Mouse (Mus musculus): ENCODE results near the gene Abhd16b. TPM values are rescaled to one million over a fixed set of nuclear protein-coding genes. Genes with fewer than 3 reads are reported as not detected.
A peak's percentile ranks its signal among the peaks of the same experiment; 100 is the strongest.

Gene Abhd16b
- not detected for total RNA-seq (2021)
- long read RNA-seq, experiment 1 = 0 reads
- long read RNA-seq, experiment 2 = 0 reads

DNA sequence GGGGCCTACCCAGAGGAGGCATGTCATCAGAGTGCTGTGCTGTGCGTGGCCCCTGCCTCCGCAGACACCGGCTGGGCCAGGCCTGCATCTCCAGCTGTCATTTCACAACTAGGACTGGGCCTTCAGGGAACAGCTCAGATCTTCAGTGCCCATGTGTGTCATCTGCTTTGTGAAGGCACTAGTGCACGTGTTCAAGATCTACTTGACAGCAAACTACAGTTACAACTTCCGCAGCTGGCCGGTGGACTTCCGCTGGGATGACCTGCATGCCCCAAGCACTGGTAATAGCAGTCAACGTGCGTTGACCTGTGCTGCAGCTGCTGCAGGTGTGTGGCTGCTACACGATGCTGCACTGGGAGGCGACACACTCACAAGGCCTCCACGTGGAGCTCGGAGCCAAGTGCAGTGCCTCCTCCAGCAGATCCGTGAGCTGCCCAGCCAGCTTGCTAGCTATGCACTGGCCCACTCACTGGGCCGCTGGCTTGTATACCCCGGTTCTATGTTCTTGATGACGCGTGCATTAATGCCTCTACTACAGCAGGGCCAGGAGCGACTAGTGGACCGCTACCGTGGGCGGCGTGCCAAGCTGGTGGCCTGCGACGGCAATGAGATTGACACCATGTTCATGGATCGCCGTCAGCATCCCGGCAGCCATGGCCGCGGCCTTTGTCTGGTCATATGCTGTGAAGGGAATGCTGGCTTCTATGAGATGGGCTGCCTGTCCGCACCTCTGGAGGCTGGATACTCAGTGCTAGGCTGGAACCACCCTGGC, at the start of gene Abhd16b:
TSS of gene Abhd16b (plus strand) at position 51 of the 772 bp plus-strand sequence.
- intact Hi-C loops (cut with DNase I) = no loop called here
- DNase-seq = no peak

DNA sequence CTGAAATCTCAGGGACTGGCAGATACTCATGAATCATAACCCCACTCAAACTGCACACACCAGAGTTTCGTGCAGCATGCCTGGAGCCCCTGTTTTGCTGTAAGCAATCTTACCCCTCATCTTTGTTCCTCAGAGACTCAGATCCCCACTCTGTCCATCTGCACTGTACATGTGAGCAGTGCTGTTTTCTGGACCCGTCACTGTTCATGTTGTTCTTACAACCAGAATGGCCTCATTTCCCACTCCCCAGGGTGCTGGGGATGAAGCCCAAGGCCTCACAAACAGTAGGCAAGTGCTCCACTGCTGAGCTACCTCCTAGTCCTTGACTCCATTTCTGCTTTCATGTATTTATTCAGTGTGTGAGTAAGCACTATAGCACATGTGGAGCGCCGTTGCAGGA, 40.8 kb upstream of the Abhd16b start:
- no peak for DNase-seq
- intact Hi-C loops (cut with DNase I) = no loop called here

DNA sequence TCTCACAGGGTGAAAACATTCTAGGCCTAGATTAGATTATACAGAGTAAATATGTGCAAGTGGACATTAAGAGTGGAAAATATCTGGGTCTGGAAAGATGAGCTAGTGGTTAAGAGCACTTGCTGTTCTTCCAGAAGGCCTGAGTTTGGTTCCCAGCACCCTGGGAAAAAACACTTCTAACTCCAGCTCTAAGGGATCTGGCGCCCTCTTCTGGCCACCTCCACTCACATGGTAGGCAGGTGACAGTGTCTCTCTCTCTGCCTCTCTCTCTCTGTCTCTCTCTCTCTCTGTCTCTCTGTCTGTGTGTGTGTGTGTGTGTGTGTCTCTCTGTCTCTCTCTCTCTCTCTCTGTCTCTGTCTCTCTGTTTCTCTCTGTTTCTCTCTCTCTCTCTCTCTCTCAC, 39.7 kb upstream of the Abhd16b start:
- no peak for DNase-seq
- intact Hi-C loops (cut with DNase I) = no loop called here

DNA sequence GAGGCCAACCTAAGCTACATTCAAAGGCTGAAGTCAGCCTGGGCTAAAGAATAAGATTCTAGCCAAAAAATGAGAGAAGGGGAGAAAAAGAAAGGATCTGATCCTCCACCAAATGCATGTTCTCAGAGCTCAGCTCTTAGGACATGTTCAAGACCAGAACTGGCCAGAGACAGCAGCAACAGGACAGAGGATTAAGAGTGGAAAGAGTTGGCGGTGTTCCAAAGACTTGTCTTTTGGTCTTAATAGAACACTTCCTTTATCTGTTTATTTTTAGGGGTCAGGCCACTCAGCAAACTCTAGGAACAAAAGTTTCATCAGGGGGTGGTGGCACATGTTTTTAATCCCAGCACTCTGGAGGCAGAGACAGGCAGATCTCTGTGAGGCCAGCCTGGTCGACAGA, 37.1 kb upstream of the Abhd16b start:
- intact Hi-C loops (cut with DNase I) = loop anchor here (2.0 to 5.0 kb wide), 2 partner anchors 41 to 44 kb away; partner anchors contain the start of gene Tpd52l2
- DNase-seq = peak in 1 of 2 experiments; percentile 25

DNA sequence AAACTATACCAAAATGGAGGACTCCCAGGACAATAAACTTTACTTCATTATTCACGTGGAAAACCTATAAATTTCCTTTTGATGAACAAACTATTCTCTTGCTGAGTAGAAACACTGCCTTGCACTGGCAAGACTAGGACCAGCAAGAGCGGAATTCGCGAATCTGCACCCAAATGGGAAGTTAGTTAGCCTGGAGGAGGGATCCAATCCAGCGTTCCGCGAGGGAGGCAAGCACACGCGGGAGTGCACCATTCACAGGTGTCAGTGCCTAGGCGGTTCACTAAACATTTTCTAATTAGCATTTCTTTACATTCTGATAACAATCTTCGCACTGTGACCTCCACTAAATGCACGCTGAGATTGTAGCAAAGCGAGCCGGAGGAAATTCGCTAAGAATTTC, 35.2 kb upstream of the Abhd16b start:
- peak in 1 of 2 experiments; percentile 17 for DNase-seq
- intact Hi-C loops (cut with DNase I) = loop anchor here (2.0 to 5.0 kb wide), 2 partner anchors 29 to 46 kb away; no protein-coding TSS in a partner anchor

DNA sequence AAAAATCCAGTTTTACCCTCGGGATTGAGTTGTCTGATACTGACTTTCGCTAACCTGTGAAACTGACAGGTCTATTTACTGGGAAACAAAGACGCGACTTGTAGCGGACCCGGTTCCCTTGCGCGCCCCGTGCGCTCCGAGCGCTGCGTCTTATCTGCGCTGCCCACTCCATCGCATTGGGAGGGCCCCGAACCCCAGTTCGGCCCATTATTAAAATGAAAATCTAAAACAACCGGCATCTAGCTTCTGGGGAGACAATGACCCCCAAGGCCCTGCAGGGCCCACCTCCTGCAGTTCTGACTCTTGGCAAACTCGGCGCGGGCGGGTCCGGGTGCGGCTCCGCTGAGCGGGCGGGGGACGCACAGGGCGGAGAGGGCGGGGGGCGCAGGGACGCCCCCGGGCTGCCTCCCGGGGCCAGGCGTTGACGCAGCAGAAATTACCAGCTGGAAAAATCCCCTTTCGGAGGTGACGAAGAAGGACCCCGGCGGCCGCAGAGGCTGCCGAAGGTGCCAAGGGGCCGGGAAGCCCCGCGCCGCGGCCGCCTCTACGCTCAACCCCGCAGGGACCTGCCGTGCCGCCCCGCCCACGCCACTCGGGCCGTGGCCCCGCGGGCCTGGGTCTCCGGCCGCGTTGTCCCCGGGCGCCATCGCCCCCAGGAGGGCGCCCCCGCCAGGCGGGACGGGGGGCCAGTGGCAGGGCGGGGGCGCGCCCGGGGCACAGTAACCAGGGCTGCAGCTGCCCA, 34.4 kb upstream of the Abhd16b start:
- intact Hi-C loops (cut with DNase I) = loop anchor here (2.0 to 5.0 kb wide), 2 partner anchors 28 to 46 kb away; no protein-coding TSS in a partner anchor
- DNase-seq = peak; percentile 59 to 67

DNA sequence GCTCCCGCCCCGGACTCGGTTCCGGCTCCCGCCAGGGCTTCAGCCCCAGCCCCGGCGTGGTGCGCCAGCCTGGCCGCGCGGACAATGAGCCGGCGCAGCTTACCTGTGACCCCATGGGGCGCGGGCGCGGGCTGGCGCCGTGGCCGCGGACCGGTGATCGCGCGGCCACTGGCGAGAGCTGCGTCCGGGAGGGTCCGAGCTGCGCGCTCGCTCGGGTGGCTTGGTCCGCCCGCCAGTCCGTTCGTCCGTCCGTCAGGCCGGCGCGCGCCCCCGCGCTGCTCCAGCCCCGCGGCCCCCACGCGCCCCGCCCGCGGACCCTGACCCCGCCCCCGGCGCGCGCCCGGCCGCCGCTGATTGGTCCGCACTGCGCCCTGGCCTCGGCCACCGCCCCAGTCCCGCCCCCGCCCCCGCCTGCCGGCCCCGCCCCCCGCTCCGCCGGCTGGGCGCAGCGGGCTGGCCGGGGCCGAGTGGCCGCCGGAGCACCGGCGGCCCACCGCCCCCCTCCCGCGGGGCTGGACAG, 33.8 kb upstream of the Abhd16b start, which contains the start of gene Zbtb46:
TSS of gene Zbtb46 (minus strand) at position 274 of the 520 bp plus-strand sequence.
- intact Hi-C loops (cut with DNase I) = loop anchor here (2.0 to 5.0 kb wide), 2 partner anchors 28 to 47 kb away; no protein-coding TSS in a partner anchor
- DNase-seq = peak; percentile 93 to 97

DNA sequence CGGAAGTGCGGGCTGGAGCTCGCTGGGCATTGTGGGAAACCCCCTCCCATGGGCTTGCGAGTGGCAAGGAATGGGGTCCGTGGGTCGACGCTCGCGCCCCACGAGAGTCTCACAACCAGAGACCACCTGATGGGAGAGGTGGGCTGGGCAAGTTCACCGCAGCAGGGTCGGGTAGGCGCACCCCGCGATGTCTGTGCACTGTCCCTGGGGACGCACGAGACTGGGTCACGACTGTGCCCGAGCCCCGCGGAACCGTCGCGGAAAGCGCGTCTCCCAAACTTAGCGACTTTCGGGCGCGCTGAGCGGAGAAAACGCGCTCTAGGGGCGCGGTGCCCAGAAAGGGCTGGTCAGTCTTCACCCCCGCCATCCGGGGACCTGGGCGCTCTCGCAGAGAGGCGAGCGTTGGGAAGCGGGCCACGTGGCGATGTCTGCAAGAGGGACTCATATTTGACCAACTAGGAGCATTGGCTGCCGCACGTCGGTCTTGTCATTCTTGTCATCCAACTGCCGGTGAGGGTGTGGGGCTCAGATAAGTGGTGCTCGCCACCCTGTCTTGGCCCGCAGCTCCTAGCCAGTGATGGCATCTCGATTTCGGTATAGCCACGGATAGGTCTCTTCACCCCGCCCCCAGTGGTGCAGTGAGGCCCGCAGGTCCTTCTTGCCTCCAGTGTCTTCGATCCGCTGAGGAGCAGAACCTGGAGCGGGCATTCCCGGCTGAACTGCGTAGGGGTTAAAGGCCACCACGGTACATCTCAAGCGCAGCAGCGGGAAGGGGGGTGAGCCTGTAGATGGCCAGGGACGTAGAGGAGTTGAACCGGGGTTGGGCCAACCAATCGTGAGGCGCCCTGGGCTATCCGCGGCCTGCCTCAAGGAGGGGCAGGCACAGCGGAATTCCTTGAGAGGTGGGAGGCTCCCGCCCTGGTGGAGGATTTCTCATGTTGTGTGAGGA, 33.1 kb upstream of the Abhd16b start:
- intact Hi-C loops (cut with DNase I) = loop anchor here (2.0 to 5.0 kb wide), 2 partner anchors 27 to 48 kb away; no protein-coding TSS in a partner anchor
- peak; percentile 74 for DNase-seq

DNA sequence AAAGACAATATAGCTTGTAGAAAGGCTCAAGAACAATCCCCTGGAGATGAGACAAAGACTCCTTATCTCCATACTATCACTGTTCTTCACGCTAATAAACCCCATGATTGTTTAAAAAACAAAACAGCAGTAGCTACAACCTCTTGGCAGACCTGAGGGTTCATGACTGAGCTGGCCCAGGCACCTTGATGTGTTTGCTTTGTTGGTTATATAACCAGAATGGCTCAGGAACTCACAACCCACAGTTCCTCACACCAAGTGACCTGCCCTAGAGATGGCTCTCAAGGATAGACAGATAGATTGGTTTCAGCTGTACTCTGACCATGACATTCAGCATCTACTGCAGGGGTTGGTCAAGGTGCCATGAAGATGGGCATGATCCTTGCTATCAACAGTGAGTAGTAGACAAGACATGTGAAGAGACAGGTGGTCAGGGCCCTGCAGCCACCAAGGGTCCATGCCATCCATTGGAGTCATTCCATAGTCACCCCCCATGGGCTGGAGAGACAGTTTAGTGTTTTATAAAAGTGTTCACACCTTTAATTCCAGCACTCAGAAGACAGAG, 31.4 kb upstream of the Abhd16b start:
- intact Hi-C loops (cut with DNase I) = no loop called here
- no peak for DNase-seq

DNA sequence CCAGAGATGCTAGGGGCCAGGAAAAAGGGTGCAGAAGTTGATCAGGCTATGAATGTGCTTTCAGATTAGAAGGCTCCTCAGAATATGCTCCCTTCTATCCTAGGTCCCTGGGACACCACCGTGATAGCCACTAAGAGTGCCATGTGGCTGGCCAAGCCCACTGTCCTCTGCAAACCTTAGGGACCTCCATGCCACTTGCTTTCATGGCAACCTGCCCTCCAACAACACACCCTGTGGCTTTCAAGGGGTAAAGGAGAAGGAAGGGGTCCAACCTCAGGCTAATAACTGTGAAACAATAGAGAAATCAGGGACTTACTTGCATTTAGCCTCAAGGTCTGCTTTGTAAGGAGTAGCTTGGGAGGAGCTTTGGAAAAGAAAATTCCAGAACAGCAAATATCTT, 30.4 kb upstream of the Abhd16b start:
- intact Hi-C loops (cut with DNase I) = no loop called here
- no peak for DNase-seq

DNA sequence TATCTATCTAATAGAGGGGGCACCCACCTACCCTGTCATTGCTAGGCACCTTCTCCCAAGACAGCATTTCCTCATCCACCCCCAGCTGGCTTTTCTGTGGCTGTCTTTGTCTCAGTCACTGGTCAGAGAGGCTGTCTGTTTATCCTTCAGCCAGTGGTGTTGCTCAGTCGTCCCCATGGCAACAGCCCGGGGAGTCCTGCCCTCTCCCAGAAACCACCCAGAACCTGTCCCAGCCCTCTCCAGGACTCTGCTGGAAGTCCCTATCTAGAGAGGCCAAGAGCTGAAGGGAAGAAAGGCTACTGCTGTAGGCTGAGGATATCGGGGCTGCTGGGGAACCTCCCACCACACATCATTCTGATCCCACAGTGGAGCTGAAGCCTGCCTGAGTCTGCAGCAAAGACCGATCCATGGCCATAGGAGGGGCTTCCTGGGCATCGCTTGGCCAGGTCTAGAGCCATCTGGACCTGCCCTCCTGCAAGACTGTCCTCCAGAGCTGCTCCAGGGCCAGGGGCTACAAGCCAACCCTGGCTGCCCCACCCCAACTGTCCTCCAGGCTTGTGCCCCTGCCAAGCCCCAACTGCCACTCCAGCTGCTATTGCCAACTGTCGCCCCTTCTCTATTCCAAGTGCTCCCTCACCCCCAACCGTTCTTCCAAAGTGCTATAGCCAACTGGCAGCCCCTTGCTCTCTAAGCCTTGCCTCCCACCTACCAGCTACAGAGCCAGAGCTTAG, 29.8 kb upstream of the Abhd16b start:
- intact Hi-C loops (cut with DNase I) = no loop called here
- DNase-seq = peak; percentile 53 to 70

DNA sequence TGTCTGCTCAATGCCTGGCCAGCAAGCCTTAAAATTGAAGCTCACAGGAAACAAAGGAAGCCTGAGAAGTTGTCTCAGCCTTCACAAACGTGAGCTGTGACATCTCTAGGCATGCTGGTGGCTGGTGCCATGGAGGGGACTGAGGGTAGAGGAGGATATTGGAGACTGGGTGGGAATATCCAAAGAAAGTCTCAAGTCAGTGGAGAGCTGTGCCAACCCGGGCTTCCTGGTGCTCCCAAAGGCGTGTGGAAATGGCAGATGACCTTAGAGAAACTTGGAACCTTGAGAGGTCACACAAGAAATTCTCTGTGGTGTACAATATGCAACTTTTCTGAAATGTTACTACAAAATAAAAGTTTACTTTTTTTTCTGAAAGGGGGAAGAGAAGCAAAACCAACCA, 27.6 kb upstream of the Abhd16b start:
- intact Hi-C loops (cut with DNase I) = no loop called here
- DNase-seq = no peak

DNA sequence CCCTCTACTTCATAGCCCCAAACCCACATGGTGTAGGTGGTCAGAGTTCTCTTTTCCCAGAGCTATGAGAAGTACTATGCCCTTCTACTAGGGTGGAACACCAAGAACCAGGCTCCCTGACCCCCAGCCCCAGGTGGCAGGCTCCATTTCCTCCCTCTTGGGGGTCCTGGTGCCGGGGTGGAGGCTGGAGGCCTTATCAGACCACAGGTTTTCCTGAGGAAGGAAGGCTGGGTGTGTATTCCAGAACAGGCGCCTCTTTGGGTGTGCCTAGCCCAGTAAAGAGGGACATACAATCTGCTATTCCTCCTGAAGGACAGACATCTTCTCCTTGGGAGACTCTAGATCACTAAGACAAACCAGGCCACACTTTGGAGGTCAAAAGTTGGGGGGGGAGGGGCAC, 22.7 kb upstream of the Abhd16b start:
- DNase-seq = no peak
- intact Hi-C loops (cut with DNase I) = no loop called here

DNA sequence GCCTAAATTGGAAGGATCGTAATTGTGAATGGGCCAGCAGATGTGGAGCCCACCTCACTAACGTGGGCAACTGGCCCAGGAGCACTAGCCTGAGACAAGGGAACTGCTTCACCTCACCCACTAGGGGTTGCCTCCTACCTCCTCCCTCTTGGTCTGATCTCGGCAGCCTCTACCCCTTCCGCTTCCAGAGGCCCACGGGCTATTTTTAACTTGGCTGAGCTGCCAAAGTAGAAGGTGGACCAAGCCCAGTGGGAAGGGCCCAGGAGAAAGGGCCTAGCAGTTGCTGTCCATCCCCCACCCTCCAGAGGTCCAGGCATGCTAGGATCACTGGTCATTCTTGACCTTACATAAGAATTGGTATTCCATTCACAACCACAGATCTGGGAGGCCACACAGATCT, 21.8 kb upstream of the Abhd16b start:
- intact Hi-C loops (cut with DNase I) = no loop called here
- peak; percentile 68 to 78 for DNase-seq

DNA sequence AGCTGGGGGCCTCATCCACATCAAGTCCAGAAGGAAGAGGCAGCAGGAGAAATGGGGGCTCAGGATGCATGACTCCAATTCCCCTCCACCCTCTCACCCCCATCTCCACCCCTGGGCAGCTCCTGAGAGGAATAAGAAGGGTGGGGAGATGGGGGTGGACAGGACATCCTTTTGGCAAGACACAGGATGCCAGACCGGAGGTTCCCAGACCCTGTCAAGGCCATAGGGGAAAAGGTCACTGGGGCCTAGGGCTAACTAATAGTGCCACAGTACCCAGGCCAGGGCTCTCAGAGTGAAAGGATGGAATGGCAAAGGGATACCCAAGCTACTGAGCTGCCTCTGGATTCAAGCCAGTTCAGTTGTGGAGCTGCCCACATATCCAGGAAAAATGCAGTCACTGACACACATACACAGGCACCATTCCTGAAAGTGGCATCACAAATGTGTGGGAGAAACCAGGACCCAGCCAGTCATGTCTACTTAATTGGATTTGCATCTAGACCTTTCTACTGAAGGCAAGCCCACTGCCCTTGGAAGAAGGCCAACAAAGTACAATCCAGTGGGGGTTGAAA, 20.7 kb upstream of the Abhd16b start:
- intact Hi-C loops (cut with DNase I) = no loop called here

DNA sequence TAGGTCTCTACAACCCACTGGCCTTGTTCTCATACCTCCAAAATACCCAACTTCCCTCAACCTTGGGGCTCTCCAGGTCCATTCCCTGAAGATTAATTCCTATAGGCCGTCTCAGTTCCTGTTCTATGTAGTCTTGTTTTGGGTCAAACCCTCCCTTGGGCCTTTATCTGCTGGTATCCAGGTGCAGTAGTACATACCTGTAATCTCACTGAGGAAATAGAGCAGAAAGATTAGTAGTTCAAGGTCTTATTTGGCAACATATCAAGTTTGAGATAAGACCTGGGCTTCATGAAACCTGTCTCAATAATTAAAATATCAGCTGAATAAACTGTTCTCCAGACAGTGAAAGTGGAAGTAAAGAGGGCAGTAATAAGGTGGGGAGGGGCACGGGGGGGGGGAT, 9.9 kb upstream of the Abhd16b start:
- intact Hi-C loops (cut with DNase I) = no loop called here
- no peak for DNase-seq

More for the DNA sequence above, 20.7 kb upstream of the Abhd16b start:
- DNase-seq = no peak

DNA sequence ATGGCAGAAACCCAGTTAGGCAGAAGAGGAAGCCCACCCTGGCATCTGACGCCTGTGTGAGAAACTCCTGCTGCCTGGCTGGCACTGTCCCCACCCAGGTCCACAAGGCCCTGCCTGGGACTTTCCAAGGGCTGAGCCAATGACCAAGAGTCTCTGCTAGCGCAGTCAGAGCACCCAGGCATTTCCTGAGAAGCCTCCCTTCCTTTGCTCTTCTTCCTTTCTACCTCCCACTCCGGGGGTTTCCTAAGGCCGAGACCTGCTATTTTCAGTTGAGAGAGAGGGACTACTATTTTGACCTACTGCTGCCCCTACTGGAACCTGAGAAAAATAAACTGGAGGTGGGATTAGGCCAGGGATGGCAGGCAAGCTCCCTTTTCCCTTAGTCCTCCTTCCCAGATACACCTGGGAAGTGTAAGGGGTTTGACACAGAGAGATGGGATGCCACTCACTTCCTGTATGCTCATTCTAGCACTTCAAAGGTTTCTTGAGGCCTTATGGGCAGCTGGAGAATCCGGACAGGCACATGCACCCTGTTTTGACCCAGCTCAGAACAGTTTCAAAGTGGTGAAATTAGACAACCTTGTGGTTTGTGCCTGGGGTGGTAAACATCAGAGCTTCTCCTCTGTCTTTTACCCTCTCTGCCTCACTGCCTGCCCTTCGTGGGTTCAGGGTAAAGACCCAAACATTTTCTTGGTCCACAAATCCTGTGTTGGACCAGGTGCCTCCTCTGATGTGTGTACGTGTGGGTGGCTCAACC, 9.3 kb upstream of the Abhd16b start:
- intact Hi-C loops (cut with DNase I) = no loop called here
- DNase-seq = peak; percentile 62
